Mouse (Mus musculus) forebrain, embryonic 16.5 days (tissue): ENCODE measurements at regions not wholly inside any gene's neighbourhood (a gene's known extent, or its start where the extent isn't known, plus 50 kb on each side); places are given as distances from the start of the nearest gene placed in this dataset.
A peak's percentile ranks its signal among the peaks of the same experiment; 100 is the strongest.

ENCODE experiments used
- ATAC-seq: fragments of 200-750 bp; cut with Nextera tagmentation; 2 replicates; pipeline ENCODE4 v1.8.0; 2017; ENCODE audit warnings: mild to moderate bottlenecking, moderate library complexity
- H3K27ac ChIP-seq: fragments of 300-500 bp; sonication (generic); 2 replicates; pipeline ENCODE4 v1.5.1; 2014; ENCODE audit warnings: low read length, control low read depth
- H3K27me3 ChIP-seq: fragments of 300-500 bp; sonication (generic); replicated peaks from 2 replicates; pipeline ENCODE4 v1.6.1; 2014; ENCODE audit warnings: low read length; ENCODE audit not compliant: control insufficient read depth, insufficient read depth
- H3K36me3 ChIP-seq: fragments of 300-500 bp; sonication (generic); 2 replicates; pipeline ENCODE4 v1.6.1; 2014; ENCODE audit not compliant: control insufficient read depth, insufficient read depth
- H3K4me1 ChIP-seq: fragments of 300-500 bp; sonication (generic); replicated peaks from 2 replicates; pipeline ENCODE4 v1.6.1; 2014; ENCODE audit warnings: low read length; ENCODE audit not compliant: control insufficient read depth, insufficient read depth
- H3K4me2 ChIP-seq: fragments of 300-500 bp; sonication (generic); 2 replicates; pipeline ENCODE4 v1.6.1; 2014; ENCODE audit warnings: mild to moderate bottlenecking, low read length, control low read depth
- H3K4me3 ChIP-seq: fragments of 300-500 bp; sonication (generic); replicated peaks from 2 replicates; pipeline ENCODE4 v1.5.1; 2014; ENCODE audit warnings: mild to moderate bottlenecking, low read length, control low read depth
- H3K9ac ChIP-seq: fragments of 300-500 bp; sonication (generic); replicated peaks from 2 replicates; pipeline ENCODE4 v1.6.1; 2014; ENCODE audit warnings: low read depth, low read length, control low read depth
- H3K9me3 ChIP-seq: fragments of 300-500 bp; sonication (generic); 2 replicates; pipeline ENCODE4 v1.6.1; 2016; ENCODE audit warnings: low read length; ENCODE audit not compliant: control insufficient read depth
- WGBS: fragments of 180-500 bp; shearing (Covaris S2); extraction: QIAGEN DNeasy Blood & Tissue Kit; methylation state at CpG from one replicate; pipeline ENCODE4 v1.1.7; 2014; 5-methylcytosine and 5-hydroxymethylcytosine counted together

DNA sequence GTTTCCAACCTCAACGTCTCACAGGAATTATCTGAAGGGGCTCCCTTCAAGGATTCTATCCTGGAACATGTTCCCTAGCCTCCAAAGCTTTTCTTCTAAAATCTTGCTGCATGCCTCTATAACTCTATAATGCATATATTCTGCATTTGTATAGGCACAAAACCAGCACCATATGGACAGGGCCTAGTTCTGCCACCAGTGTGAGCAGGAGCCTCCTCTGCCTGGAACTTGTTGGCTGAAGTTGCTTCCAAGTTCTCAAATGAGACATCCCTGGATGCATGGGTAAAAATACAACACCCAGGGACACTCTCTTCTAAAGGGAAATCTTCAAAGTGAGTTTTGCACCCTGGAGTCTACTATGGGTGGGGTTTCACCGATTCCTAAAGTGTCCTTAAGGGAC lies 62.3 kb upstream of the Tenm4 start:
- Histone ChIP-seq H3K4me3 (no peak overlapping the region), H3K4me2 (no peak overlapping the region), H3K9ac (no peak overlapping the region), H3K9me3 (no peaks in the 10 kb centered on the region), H3K4me1 (no peaks in the 10 kb centered on the region; the same call in 1 of the 2 replicates), H3K27me3 (no peaks in the 10 kb centered on the region), H3K27ac (no peak overlapping the region), H3K36me3 (no peaks in the 10 kb centered on the region)
- WGBS = 67% methylated on average over 2 of the region's 2 CpGs
- ATAC-seq = no peak

DNA sequence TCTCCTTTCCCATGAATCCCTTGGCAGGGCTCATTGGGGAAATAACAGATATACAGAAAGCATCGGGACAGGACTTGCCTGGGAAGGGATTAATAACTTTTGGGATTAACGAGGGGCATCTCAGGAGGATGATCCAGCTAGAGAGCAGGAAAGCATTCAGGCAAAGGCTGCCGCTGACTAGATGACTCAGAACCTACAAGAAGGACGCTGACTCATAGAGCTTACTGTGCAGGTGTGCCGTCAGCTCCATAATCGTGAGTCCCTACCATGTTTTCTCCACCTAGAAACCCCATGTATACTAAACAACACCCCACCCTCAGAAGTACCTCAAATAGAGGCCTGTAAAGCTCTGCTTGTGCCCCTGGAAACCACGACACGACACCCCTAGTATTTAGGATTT lies 50.9 kb upstream of the Tenm4 start:
- no peak overlapping the region for H3K9ac ChIP-seq
- no peaks in the 10 kb centered on the region for H3K36me3 ChIP-seq
- 0 out of 2 replicates have a peak, but pooled peaks have one; percentile 12 for ATAC-seq
- no peak overlapping the region for H3K4me2 ChIP-seq
- 53% methylated on average over 8 of the region's 8 CpGs for WGBS
- H3K27me3 ChIP-seq = no peaks in the 10 kb centered on the region
- no peaks in the 10 kb centered on the region for H3K9me3 ChIP-seq
- no peak overlapping the region for H3K4me3 ChIP-seq
- H3K4me1 ChIP-seq = peaks cover 5% of the 10 kb centered on the region
- no peak overlapping the region for H3K27ac ChIP-seq
